Mouse (Mus musculus) MEL (cell line): ENCODE measurements around the gene Ctsw. TPM values are rescaled to one million over a fixed set of nuclear protein-coding genes. Genes with fewer than 3 reads are reported as not detected.

Experiments used
- DNase-seq: peaks from one replicate; pipeline ENCODE4 v3.0.0; 2011; ENCODE audit warnings: low read depth, low spot score
- H3K27ac ChIP-seq: 2 replicates; pipeline ENCODE4 v1.5.1; 2012; ENCODE audit warnings: low read depth, mild to moderate bottlenecking, control low read depth, low read length, moderate library complexity; ENCODE audit not compliant: control insufficient read depth
- H3K27me3 ChIP-seq, 2 experiments: fragments of 150-350 bp in 1 of 2; sonication (generic) in 1 of 2; 2 replicates each; pipeline ENCODE4 v1.6.1; 2012; ENCODE audit warnings: low read length in 2 of 2, mild to moderate bottlenecking in 2 of 2, improper control_type of control experiment in 1 of 2, moderate library complexity in 1 of 2; ENCODE audit not compliant: insufficient read depth in 2 of 2, control insufficient read depth in 1 of 2
- H3K36me3 ChIP-seq, 2 experiments: 2 replicates each; pipeline ENCODE4 v1.6.1; 2012 to 2014; ENCODE audit warnings: low read length in 2 of 2, improper control_type of control experiment in 1 of 2, inconsistent platforms in 1 of 2, mild to moderate bottlenecking in 1 of 2; ENCODE audit not compliant: insufficient read depth in 2 of 2, control insufficient read depth in 1 of 2
- H3K4me1 ChIP-seq, 2 experiments: fragments of 150-350 bp in 1 of 2; sonication (generic) in 1 of 2; 2 replicates each; pipeline ENCODE4 v1.6.1; 2012; ENCODE audit warnings: low read length in 2 of 2, improper control_type of control experiment in 1 of 2, mild to moderate bottlenecking in 1 of 2; ENCODE audit not compliant: insufficient read depth in 2 of 2, control insufficient read depth in 1 of 2
- H3K4me3 ChIP-seq, 2 experiments: fragments of 150-350 bp in 1 of 2; sonication (generic) in 1 of 2; 2 replicates each; pipeline ENCODE4 v1.5.1; 2012; ENCODE audit warnings: low read depth in 2 of 2, low read length in 2 of 2, mild to moderate bottlenecking in 2 of 2, moderate library complexity in 2 of 2, control low read depth in 1 of 2, improper control_type of control experiment in 1 of 2; ENCODE audit not compliant: control insufficient read depth in 1 of 2, insufficient read depth in 1 of 2
- H3K79me2 ChIP-seq: 2 replicates; pipeline ENCODE4 v1.6.1; 2012; ENCODE audit warnings: mild to moderate bottlenecking, low read length, moderate library complexity; ENCODE audit not compliant: control insufficient read depth, poor library complexity, insufficient read depth
- H3K9ac ChIP-seq: 2 replicates; pipeline ENCODE4 v1.6.1; 2012; ENCODE audit warnings: low read depth, mild to moderate bottlenecking, control low read depth, low read length, moderate library complexity; ENCODE audit not compliant: control insufficient read depth, poor library complexity, severe bottlenecking
- H3K9me3 ChIP-seq: fragments of 150-350 bp; sonication (generic); replicated peaks from 2 replicates; pipeline ENCODE4 v1.6.1; 2012; ENCODE audit warnings: mild to moderate bottlenecking, low read length, improper control_type of control experiment, moderate library complexity; ENCODE audit not compliant: insufficient read depth
- CHD1 ChIP-seq: IDR thresholded peaks from 2 replicates; pipeline ENCODE4 v1.6.1; 2012; ENCODE audit warnings: low read depth, mild to moderate bottlenecking, inconsistent platforms, low read length, improper control_type of control experiment
- EP300 ChIP-seq, 2 experiments: IDR thresholded peaks; 2 replicates each; pipeline ENCODE4 v1.6.1; 2011; ENCODE audit warnings: improper control_type of control experiment in 2 of 2, low read length in 2 of 2, low read depth in 1 of 2, mild to moderate bottlenecking in 1 of 2
- ETS1 ChIP-seq: IDR thresholded peaks from 2 replicates; pipeline ENCODE4 v1.6.1; 2012; ENCODE audit warnings: low read depth, mild to moderate bottlenecking, inconsistent platforms, low read length, improper control_type of control experiment, moderate library complexity
- GABPA ChIP-seq: IDR thresholded peaks from 2 replicates; pipeline ENCODE4 v1.6.1; 2012; ENCODE audit warnings: low read depth, mild to moderate bottlenecking, inconsistent platforms, low read length, improper control_type of control experiment, moderate library complexity
- GATA1 ChIP-seq: IDR thresholded peaks from 2 replicates; pipeline ENCODE4 v1.6.1; 2011; ENCODE audit warnings: low read depth, low read length, improper control_type of control experiment
- MAFK ChIP-seq: IDR thresholded peaks from 2 replicates; pipeline ENCODE4 v1.6.1; 2011; ENCODE audit warnings: low read depth, mild to moderate bottlenecking, low read length, improper control_type of control experiment, borderline replicate concordance
- MAX ChIP-seq: IDR thresholded peaks from 2 replicates; pipeline ENCODE4 v1.6.1; 2011; ENCODE audit warnings: low read length, improper control_type of control experiment
- MEF2A ChIP-seq: IDR thresholded peaks from 2 replicates; pipeline ENCODE4 v1.6.1; 2014; ENCODE audit warnings: low read depth, mild to moderate bottlenecking, inconsistent platforms, low read length, improper control_type of control experiment; ENCODE audit not compliant: poor library complexity, insufficient replicate concordance, severe bottlenecking; ENCODE audit errors: extremely low read depth
- RAD21 ChIP-seq: IDR thresholded peaks from 2 replicates; pipeline ENCODE4 v1.6.1; 2011; ENCODE audit warnings: mild to moderate bottlenecking, low read depth, low read length, improper control_type of control experiment
- TAL1 ChIP-seq: IDR thresholded peaks from 2 replicates; pipeline ENCODE4 v1.6.1; 2012; ENCODE audit warnings: mild to moderate bottlenecking, inconsistent platforms, low read length, moderate library complexity, mixed read lengths
- TBP ChIP-seq: IDR thresholded peaks from 2 replicates; pipeline ENCODE4 v1.8.0; 2011; ENCODE audit warnings: low read depth, low read length, improper control_type of control experiment
- TCF12 ChIP-seq: IDR thresholded peaks from 2 replicates; pipeline ENCODE4 v1.6.1; 2014; ENCODE audit warnings: low read depth, mild to moderate bottlenecking, inconsistent platforms, low read length, improper control_type of control experiment, moderate library complexity
- polyA plus RNA-seq, 2 experiments: library from polyadenylated mRNA; stranded (reverse) in 1 of 2; unstranded in 1 of 2; fragments of >175 nt in 1 of 2; fragments of >200 nt in 1 of 2; gene quantifications; 2 replicates each; pipeline versions ENCODE4 v1.2.1 to v1.2.4; 2012; ENCODE audit warnings: low replicate concordance in 2 of 2, low read depth in 1 of 2; ENCODE audit not compliant: insufficient read length in 2 of 2, insufficient read depth in 1 of 2, missing spikeins in 1 of 2
- total RNA-seq: library from RNA; depleted of rRNA; stranded (reverse); fragments of 300-350 nt; gene quantifications from 2 replicates; pipeline ENCODE4 v1.2.3, GENCODE M21; 2012; rRNA removed

The Ctsw gene
- total and polyA plus RNA-seq, 3 experiments, result 0.15 to 0.39 TPM; not detected in 1

DNA sequence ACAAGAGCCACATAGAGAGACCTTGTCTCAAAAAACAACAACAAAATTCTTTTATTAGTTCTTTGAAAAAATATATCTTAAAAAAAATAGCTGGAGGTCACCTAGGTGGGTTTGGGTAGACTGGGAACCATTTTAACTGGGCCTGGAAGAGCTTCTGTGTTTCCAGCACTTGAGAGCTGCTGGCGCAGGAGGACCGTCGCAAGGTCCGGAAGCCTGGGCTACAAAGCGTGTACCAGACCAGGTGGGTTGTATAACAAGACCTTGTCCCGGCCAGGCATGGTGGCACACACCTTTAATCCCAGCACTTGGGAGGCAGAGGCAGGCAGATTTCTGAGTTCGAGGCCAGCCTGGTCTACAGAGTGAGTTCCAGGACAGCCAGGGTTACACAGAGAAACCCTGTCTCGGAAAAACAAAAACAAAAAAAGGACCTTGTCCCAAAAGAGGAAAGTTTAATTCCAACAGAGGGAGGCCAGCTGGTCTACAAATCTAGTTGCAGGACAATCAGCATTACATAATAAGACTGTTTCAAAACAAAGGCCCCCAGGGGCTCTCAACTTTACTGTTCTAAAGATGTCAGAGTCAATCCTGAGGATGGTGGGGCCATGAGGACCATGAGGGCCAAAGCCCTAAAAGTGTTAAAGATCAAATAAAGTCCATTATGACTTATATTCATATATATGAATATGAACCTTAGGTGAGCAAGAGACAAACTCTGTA, 49.4 kb downstream of the Ctsw start:
- no peaks in the 10 kb centered on the region for H3K9me3 ChIP-seq
- no peak overlapping the region for H3K4me3 ChIP-seq
- TF ChIP-seq TAL1 (no peak), TBP (no peak), RAD21 (no peak), MEF2A (no peak), TCF12 (no peak), ETS1 (no peak), CHD1 (no peak), MAX (no peak), EP300 (IDR thresholded peaks at IDR 0.05; ENCODE audit: low read depth in 1 of 2, low read length in 2 of 2) (no peak), MAFK (no peak), GATA1 (no peak), GABPA (no peak)
- no peak for DNase-seq
- peaks cover 0 to 6% of the 10 kb centered on the region in 2 experiments; a peak in 1 of 4 replicates for H3K4me1 ChIP-seq
- H3K79me2 ChIP-seq, result peaks cover 4% of the 10 kb centered on the region
- H3K27me3 ChIP-seq, result no peaks in the 10 kb centered on the region
- H3K36me3 ChIP-seq, result peaks cover 0 to 2% of the 10 kb centered on the region in 2 experiments; a peak in 2 of 4 replicates
- no peak overlapping the region for H3K9ac ChIP-seq
- H3K27ac ChIP-seq, result no peak overlapping the region

Other genes with a start within 250 kb of the Ctsw start
- gene Pacs1, start 195.4 kb downstream of the Ctsw start, total RNA-seq, result 5.7 TPM in 2 replicates
- gene Pacs1, start 195.4 kb downstream of the Ctsw start, polyA plus RNA-seq, result 10 to 100 TPM in 1 of 2 experiments, not detected in 1; 19.9 TPM
- 178 and 180 TPM in 2 replicates for gene Sf3b2, start 173.1 kb downstream of the Ctsw start, total RNA-seq
- 100 to 1,000 TPM; 259 to 331 TPM for gene Sf3b2, start 173.1 kb downstream of the Ctsw start, polyA plus RNA-seq
- not detected in 2 replicates for gene Gal3st3, start 170.2 kb downstream of the Ctsw start, total RNA-seq
- under 1 TPM in 1 of 2 experiments, not detected in 1; 0.04 TPM for gene Gal3st3, start 170.2 kb downstream of the Ctsw start, polyA plus RNA-seq
- gene Catsper1, start 132.8 kb downstream of the Ctsw start, total RNA-seq, result not detected in 2 replicates
- not detected for gene Catsper1, start 132.8 kb downstream of the Ctsw start, polyA plus RNA-seq
- gene Cst6, start 118.9 kb downstream of the Ctsw start, total RNA-seq, result not detected in 2 replicates
- under 1 TPM in 1 of 2 experiments, not detected in 1; 0.26 TPM for gene Cst6, start 118.9 kb downstream of the Ctsw start, polyA plus RNA-seq
- gene Eif1ad, start 101.8 kb downstream of the Ctsw start, total RNA-seq, result 110 and 129 TPM in 2 replicates
- gene Eif1ad, start 101.8 kb downstream of the Ctsw start, polyA plus RNA-seq, result 100 to 1,000 TPM in 1 of 2 experiments, not detected in 1; 121 TPM
- 207 and 211 TPM in 2 replicates for gene Banf1, start 101.3 kb downstream of the Ctsw start, total RNA-seq
- 1,000 to 10,000 TPM in 1 of 2 experiments, 100 to 1,000 TPM in 1; 644 to 1,168 TPM for gene Banf1, start 101.3 kb downstream of the Ctsw start, polyA plus RNA-seq
- gene Sart1, start 79.8 kb downstream of the Ctsw start, total RNA-seq, result 114 and 117 TPM in 2 replicates
- 100 to 1,000 TPM in 1 of 2 experiments, not detected in 1; 141 TPM for gene Sart1, start 79.8 kb downstream of the Ctsw start, polyA plus RNA-seq
- gene Tsga10ip, start 66.0 kb downstream of the Ctsw start, total RNA-seq, result 0.54 and 0.72 TPM in 2 replicates
- 1 to 10 TPM in 1 of 2 experiments, not detected in 1; 4.5 TPM for gene Tsga10ip, start 66.0 kb downstream of the Ctsw start, polyA plus RNA-seq
- gene Drap1, start 43.5 kb downstream of the Ctsw start, total RNA-seq, result 160 and 183 TPM in 2 replicates
- gene Drap1, start 43.5 kb downstream of the Ctsw start, polyA plus RNA-seq, result 100 to 1,000 TPM in 1 of 2 experiments, not detected in 1; 307 TPM
- 8.4 and 8.9 TPM in 2 replicates for gene AI837181, start 43.4 kb downstream of the Ctsw start, total RNA-seq
- 10 to 100 TPM in 1 of 2 experiments, not detected in 1; 41.3 TPM for gene AI837181, start 43.4 kb downstream of the Ctsw start, polyA plus RNA-seq
- 1.1 and 2.0 TPM in 2 replicates for gene Fosl1, start 21.0 kb downstream of the Ctsw start, total RNA-seq
- 1 to 10 TPM in 1 of 2 experiments, not detected in 1; 3.1 TPM for gene Fosl1, start 21.0 kb downstream of the Ctsw start, polyA plus RNA-seq
- 3.6 and 4.1 TPM in 2 replicates for gene Ccdc85b, start 10.6 kb downstream of the Ctsw start, total RNA-seq
- 1 to 10 TPM in 1 of 2 experiments, not detected in 1; 7.6 TPM for gene Ccdc85b, start 10.6 kb downstream of the Ctsw start, polyA plus RNA-seq
- 21.9 and 28.3 TPM in 2 replicates for gene Fibp, start 7.9 kb downstream of the Ctsw start, total RNA-seq
- gene Fibp, start 7.9 kb downstream of the Ctsw start, polyA plus RNA-seq, result 10 to 100 TPM in 1 of 2 experiments, not detected in 1; 63.5 TPM
- gene Efemp2, start 5.4 kb upstream of the Ctsw start, total RNA-seq, result 7.5 and 10.4 TPM in 2 replicates
- 10 to 100 TPM in 1 of 2 experiments, not detected in 1; 17.7 TPM for gene Efemp2, start 5.4 kb upstream of the Ctsw start, polyA plus RNA-seq
- 34.3 and 38.9 TPM in 2 replicates for gene Mus81, start 19.9 kb upstream of the Ctsw start, total RNA-seq
- gene Mus81, start 19.9 kb upstream of the Ctsw start, polyA plus RNA-seq, result 10 to 100 TPM in 1 of 2 experiments, not detected in 1; 50.5 TPM
- gene Cfl1, start 21.9 kb upstream of the Ctsw start, total RNA-seq, result 880 and 979 TPM in 2 replicates
- gene Cfl1, start 21.9 kb upstream of the Ctsw start, polyA plus RNA-seq, result 1,000 to 10,000 TPM in 1 of 2 experiments, not detected in 1; 2,037 TPM
- 0.19 and 0.23 TPM in 2 replicates for gene 1700020D05Rik, start 35.3 kb upstream of the Ctsw start, total RNA-seq
- gene 1700020D05Rik, start 35.3 kb upstream of the Ctsw start, polyA plus RNA-seq, result under 1 TPM in 1 of 2 experiments, not detected in 1; 0.78 TPM
- gene Snx32, start 42.0 kb upstream of the Ctsw start, total RNA-seq, result 1.3 and 1.8 TPM in 2 replicates
- gene Snx32, start 42.0 kb upstream of the Ctsw start, polyA plus RNA-seq, result 1 to 10 TPM in 1 of 2 experiments, not detected in 1; 2.6 TPM
- not detected in 2 replicates for gene Ovol1, start 92.1 kb upstream of the Ctsw start, total RNA-seq
- gene Ovol1, start 92.1 kb upstream of the Ctsw start, polyA plus RNA-seq, result under 1 TPM in 1 of 2 experiments, not detected in 1; 0.06 TPM
- 18.0 and 18.5 TPM in 2 replicates for gene Ap5b1, start 99.5 kb upstream of the Ctsw start, total RNA-seq
- gene Ap5b1, start 99.5 kb upstream of the Ctsw start, polyA plus RNA-seq, result 10 to 100 TPM in 1 of 2 experiments, not detected in 1; 28.1 TPM
- gene Rnaseh2c, start 133.4 kb upstream of the Ctsw start, total RNA-seq, result 109 and 124 TPM in 2 replicates
- 100 to 1,000 TPM in 1 of 2 experiments, not detected in 1; 165 TPM for gene Rnaseh2c, start 133.4 kb upstream of the Ctsw start, polyA plus RNA-seq
- gene Kat5, start 141.7 kb upstream of the Ctsw start, total RNA-seq, result 51.0 and 54.5 TPM in 2 replicates
- gene Kat5, start 141.7 kb upstream of the Ctsw start, polyA plus RNA-seq, result 10 to 100 TPM in 1 of 2 experiments, not detected in 1; 67.6 TPM
- gene Rela, start 169.0 kb upstream of the Ctsw start, total RNA-seq, result 16.4 and 19.0 TPM in 2 replicates
- gene Rela, start 169.0 kb upstream of the Ctsw start, polyA plus RNA-seq, result 10 to 100 TPM in 1 of 2 experiments, not detected in 1; 61.7 TPM
- gene Sipa1, start 195.2 kb upstream of the Ctsw start, total RNA-seq, result 6.2 and 7.6 TPM in 2 replicates
- gene Sipa1, start 195.2 kb upstream of the Ctsw start, polyA plus RNA-seq, result 10 to 100 TPM in 1 of 2 experiments, not detected in 1; 15.5 TPM
- 17.9 and 22.5 TPM in 2 replicates for gene Map3k11, start 220.2 kb upstream of the Ctsw start, total RNA-seq
- gene Map3k11, start 220.2 kb upstream of the Ctsw start, polyA plus RNA-seq, result 10 to 100 TPM in 1 of 2 experiments, not detected in 1; 38.3 TPM
- 25.3 and 26.8 TPM in 2 replicates for gene Pcnx3, start 220.4 kb upstream of the Ctsw start, total RNA-seq
- gene Pcnx3, start 220.4 kb upstream of the Ctsw start, polyA plus RNA-seq, result 10 to 100 TPM in 1 of 2 experiments, not detected in 1; 76.4 TPM
- gene Kcnk7, start 235.9 kb upstream of the Ctsw start, total RNA-seq, result 0.16 and 0.23 TPM in 2 replicates
- under 1 TPM in 1 of 2 experiments, not detected in 1; 0.60 TPM for gene Kcnk7, start 235.9 kb upstream of the Ctsw start, polyA plus RNA-seq